In genomic region chrX:101929131-101929530, GRCm38 (mm10) we compare ENCODE assay signal across 17 mouse cellular contexts.
A peak's percentile ranks its signal among the peaks of the same experiment; 100 is the strongest.
DNase-seq lines count a peak whose midpoint lies in the region; ATAC-seq and TF ChIP-seq lines count a peak whose summit lies in the region.
"Had no signal": no experiment of that assay in that cellular context is flagged by ENCODE, and none has a peak within 500 bp of the region (broad histone marks: within the 10 kb centered on the region; RNA-seq: fewer than 3 reads in every experiment).

No protein-coding gene starts in this region.

- H3K4me2 ChIP-seq in forebrain, embryonic 15.5 days (replicated peaks): no peak overlapping the region
- no peak overlapping the region for H3K4me2 ChIP-seq in forebrain, embryonic 12.5 days
- no peak overlapping the region for H3K4me2 ChIP-seq in midbrain, embryonic 14.5 days (ENCODE audit: low read length)
- H3K4me2 ChIP-seq in midbrain, embryonic 13.5 days (replicated peaks): no peak overlapping the region
- H3K4me2 ChIP-seq: liver, embryonic 15.5 days; midbrain, embryonic 12.5 days had no signal

- TF ChIP-seq CTCF in brain, embryonic 14.5 days (IDR thresholded peaks at IDR 0.05; ENCODE audit: borderline replicate concordance, extremely low read depth, insufficient read depth, insufficient read length): no peak

- peak; percentile 83 for ATAC-seq in forebrain, embryonic 15.5 days (replicated peaks)
- no peak for ATAC-seq in forebrain, embryonic 12.5 days (ENCODE audit: low FRiP score)
- ATAC-seq in midbrain, embryonic 14.5 days (ENCODE audit: low FRiP score, low TSS enrichment): no peak
- ATAC-seq in midbrain, embryonic 13.5 days: no peak
- ATAC-seq: CD4-positive, CD25-positive, alpha-beta regulatory T cell, adult 4 months; inflammation-experienced regulatory T-cells, adult 6 months had no signal

- 81% methylated on average over 2 of the region's 2 CpGs for WGBS in forebrain, embryonic 15.5 days
- WGBS in forebrain, embryonic 12.5 days: 86% methylated on average over 2 of the region's 2 CpGs
- 71% methylated on average over 2 of the region's 2 CpGs for WGBS in midbrain, embryonic 14.5 days
- WGBS in midbrain, embryonic 13.5 days: 75% methylated on average over 2 of the region's 2 CpGs

- DNase-seq in adrenal gland, postnatal 10 days: peak; percentile 45
- DNase-seq in adrenal gland, postnatal 4 days (ENCODE audit: low spot score in 2 of 2): no peak
- peak; percentile 19 for DNase-seq in midbrain, embryonic 14.5 days
- DNase-seq in brain, embryonic 14.5 days (ENCODE audit: low read depth): peak; percentile 68
- no peak for DNase-seq in ovary, postnatal 10 days (ENCODE audit: low spot score)
- DNase-seq: gastrocnemius, postnatal 25 days; kidney, adult 9 months; kidney, postnatal 4 days; lung, postnatal 36 days had no signal

- H3K4me3 ChIP-seq in forebrain, embryonic 15.5 days: no peak overlapping the region
- H3K4me3 ChIP-seq in forebrain, embryonic 12.5 days (replicated peaks): no peak overlapping the region
- no peak overlapping the region for H3K4me3 ChIP-seq in midbrain, embryonic 14.5 days (replicated peaks; ENCODE audit: low read depth, low read length)
- no peak overlapping the region for H3K4me3 ChIP-seq in midbrain, embryonic 13.5 days (replicated peaks)
- H3K4me3 ChIP-seq: liver, embryonic 15.5 days; midbrain, embryonic 12.5 days had no signal

- no peak overlapping the region for H3K27ac ChIP-seq in forebrain, embryonic 15.5 days (replicated peaks)
- H3K27ac ChIP-seq in forebrain, embryonic 12.5 days: no peak overlapping the region
- H3K27ac ChIP-seq in midbrain, embryonic 14.5 days (replicated peaks; ENCODE audit: low read depth, low read length): no peak overlapping the region
- no peak overlapping the region for H3K27ac ChIP-seq in midbrain, embryonic 13.5 days
- H3K27ac ChIP-seq: liver, embryonic 15.5 days; midbrain, embryonic 12.5 days had no signal

- no peak overlapping the region for H3K9ac ChIP-seq in forebrain, embryonic 15.5 days (replicated peaks)
- no peak overlapping the region for H3K9ac ChIP-seq in forebrain, embryonic 12.5 days
- no peak overlapping the region for H3K9ac ChIP-seq in midbrain, embryonic 14.5 days (replicated peaks; ENCODE audit: low read length)
- no peak overlapping the region for H3K9ac ChIP-seq in midbrain, embryonic 13.5 days (replicated peaks)
- H3K9ac ChIP-seq: liver, embryonic 15.5 days; midbrain, embryonic 12.5 days had no signal

- H3K36me3 ChIP-seq in forebrain, embryonic 15.5 days: no peaks in the 10 kb centered on the region
- H3K36me3 ChIP-seq in forebrain, embryonic 12.5 days (replicated peaks): no peaks in the 10 kb centered on the region
- H3K36me3 ChIP-seq in midbrain, embryonic 14.5 days (ENCODE audit: control insufficient read depth, insufficient read depth, low read length): no peaks in the 10 kb centered on the region
- H3K36me3 ChIP-seq in midbrain, embryonic 13.5 days: no peaks in the 10 kb centered on the region
- H3K36me3 ChIP-seq: G1E; liver, embryonic 15.5 days; midbrain, embryonic 12.5 days had no signal

- H3K9me3 ChIP-seq in forebrain, embryonic 15.5 days: no peaks in the 10 kb centered on the region
- no peaks in the 10 kb centered on the region for H3K9me3 ChIP-seq in forebrain, embryonic 12.5 days
- H3K9me3 ChIP-seq in midbrain, embryonic 14.5 days (ENCODE audit: control insufficient read depth, low read length): no peaks in the 10 kb centered on the region
- H3K9me3 ChIP-seq in midbrain, embryonic 13.5 days: no peaks in the 10 kb centered on the region
- H3K9me3 ChIP-seq: G1E; liver, embryonic 15.5 days; midbrain, embryonic 12.5 days had no signal

- TF ChIP-seq POLR2A in brain, embryonic 14.5 days (IDR thresholded peaks at IDR 0.05; ENCODE audit: borderline replicate concordance, extremely low read depth, insufficient read depth, insufficient read length, poor library complexity, severe bottlenecking): no peak

- no peaks in the 10 kb centered on the region for H3K4me1 ChIP-seq in forebrain, embryonic 15.5 days
- no peaks in the 10 kb centered on the region for H3K4me1 ChIP-seq in forebrain, embryonic 12.5 days
- H3K4me1 ChIP-seq in midbrain, embryonic 14.5 days (ENCODE audit: control insufficient read depth, insufficient read depth, low read length): no peaks in the 10 kb centered on the region
- no peaks in the 10 kb centered on the region for H3K4me1 ChIP-seq in midbrain, embryonic 13.5 days (replicated peaks)
- H3K4me1 ChIP-seq: liver, embryonic 15.5 days; midbrain, embryonic 12.5 days had no signal

- H3K27me3 ChIP-seq in forebrain, embryonic 15.5 days: no peaks in the 10 kb centered on the region
- H3K27me3 ChIP-seq in forebrain, embryonic 12.5 days: peaks cover 40% of the 10 kb centered on the region
- H3K27me3 ChIP-seq in midbrain, embryonic 14.5 days (ENCODE audit: control insufficient read depth, insufficient read depth, low read length): no peaks in the 10 kb centered on the region
- H3K27me3 ChIP-seq in midbrain, embryonic 13.5 days: peaks cover 42% of the 10 kb centered on the region

Comparison
In these comparisons a context has a peak if more than half of its experiments do, and no peak if none do; other contexts are left out.
1. DNase-seq: peak in adrenal gland, postnatal 10 days (single experiment), midbrain, embryonic 14.5 days (single experiment) and brain, embryonic 14.5 days (single experiment); none in adrenal gland, postnatal 4 days (0 of 2) and ovary, postnatal 10 days (single experiment).